Mouse (Mus musculus): Measurements from ENCODE around the gene Gm20683.
"Not testable (repeated sequence)": the region's sequence is repeated elsewhere in the genome, so short reads cannot be mapped to it uniquely, and the experiment has no call there.

The Gm20683 gene

GRCm38 (mm10) chr17:25827546-25828222 lies 13.9 kb downstream of the Gm20683 start:
- DNase-seq (ENCODE audit: low spot score) = no peak

- no peak for DNase-seq (ENCODE audit: low spot score)
These were observed 14.6 kb downstream of the Gm20683 start for GRCm38 (mm10) chr17:25827011-25827410.

- DNase-seq (ENCODE audit: low spot score) = no peak
These were observed 15.5 kb downstream of the Gm20683 start for GRCm38 (mm10) chr17:25825984-25826570.

- DNase-seq (ENCODE audit: low spot score) = no peak
These were observed 16.3 kb downstream of the Gm20683 start for GRCm38 (mm10) chr17:25825311-25825710.

- no peak for DNase-seq (ENCODE audit: low spot score)
These were observed 17.0 kb downstream of the Gm20683 start for GRCm38 (mm10) chr17:25824362-25825142.

- peak; percentile 53 for DNase-seq (ENCODE audit: low spot score)
These were observed 18.1 kb downstream of the Gm20683 start, which contains the start of gene Wdr24 for GRCm38 (mm10) chr17:25823452-25823851. Wdr24 (plus strand) TSS chr17:25823627.

GRCm38 (mm10) chr17:25818851-25819780 lies 22.4 kb downstream of the Gm20683 start:
- no peak for DNase-seq (ENCODE audit: low spot score)

- DNase-seq (ENCODE audit: low spot score) = no peak
These were observed 23.9 kb downstream of the Gm20683 start for GRCm38 (mm10) chr17:25817662-25818061.

- peak; percentile 80 for DNase-seq (ENCODE audit: low spot score)
These were observed 28.1 kb downstream of the Gm20683 start for GRCm38 (mm10) chr17:25813471-25813870.

GRCm38 (mm10) chr17:25810890-25811289 lies 30.7 kb downstream of the Gm20683 start:
- no peak for DNase-seq (ENCODE audit: low spot score)

- no peak for DNase-seq (ENCODE audit: low spot score)
These were observed 31.8 kb downstream of the Gm20683 start for GRCm38 (mm10) chr17:25809606-25810340.

- no peak for DNase-seq (ENCODE audit: low spot score)
These were observed 32.6 kb downstream of the Gm20683 start, which contains the start of gene Fbxl16 for GRCm38 (mm10) chr17:25808789-25809605. Fbxl16 (plus strand) TSS chr17:25809085.

GRCm38 (mm10) chr17:25808028-25808427 lies 33.5 kb downstream of the Gm20683 start:
- no peak for DNase-seq (ENCODE audit: low spot score)

- DNase-seq (ENCODE audit: low spot score) = not testable (repeated sequence)
These were observed 34.1 kb downstream of the Gm20683 start for GRCm38 (mm10) chr17:25807452-25807851.

- DNase-seq (ENCODE audit: low spot score) = no peak
These were observed 35.1 kb downstream of the Gm20683 start for GRCm38 (mm10) chr17:25806507-25806906.

- no peak for DNase-seq (ENCODE audit: low spot score)
These were observed 38.6 kb downstream of the Gm20683 start for GRCm38 (mm10) chr17:25802825-25803517.

GRCm38 (mm10) chr17:25801029-25801428 lies 40.5 kb downstream of the Gm20683 start:
- no peak for DNase-seq (ENCODE audit: low spot score)

- DNase-seq (ENCODE audit: low spot score) = peak; percentile 72
These were observed 44.6 kb downstream of the Gm20683 start, which contains the start of gene Metrn for GRCm38 (mm10) chr17:25796951-25797369. Metrn (minus strand) TSS chr17:25797136.

GRCm38 (mm10) chr17:25796211-25796771 lies 45.3 kb downstream of the Gm20683 start:
- DNase-seq (ENCODE audit: low spot score) = no peak

All from ovary, postnatal 10 days (tissue).